Mouse (Mus musculus): ENCODE measurements at regions not wholly inside any gene's neighbourhood (a gene's known extent, or its start where the extent isn't known, plus 50 kb on each side); places are given as distances from the start of the nearest gene placed in this dataset.
A peak's percentile ranks its signal among the peaks of the same experiment; 100 is the strongest.

- dilution Hi-C loops (cut with MboI; ENCODE audit: extremely low pct_ligation_motif_present, extremely low pct_unique_long_range_greater_than_20kb, low sequenced_read_pairs) (no loop called here), in situ Hi-C loops (cut with MboI; ENCODE audit: low pct_ligation_motif_present, low pct_unique_long_range_greater_than_20kb, low sequenced_read_pairs) (no loop called here)
- TF ChIP-seq PAX5 (IDR thresholded peaks at IDR 0.05; ENCODE audit: low read length) (no peak), TCF12 (IDR thresholded peaks at IDR 0.05; ENCODE audit: low read depth, low read length) (peak; percentile 76; the same call in 1 of the 2 replicates), KAT2A (IDR thresholded peaks at IDR 0.05; ENCODE audit: insufficient replicate concordance, low read length) (no peak), MEF2A (IDR thresholded peaks at IDR 0.05; ENCODE audit: borderline replicate concordance, low read depth, low read length) (peak; percentile 83), RAD21 (IDR thresholded peaks at IDR 0.05; ENCODE audit: low read depth, low read length) (no peak), USF2 (conservative IDR thresholded peaks at IDR 0.05; ENCODE audit: low read depth, low read length) (no peak), EP300 (IDR thresholded peaks at IDR 0.05; ENCODE audit: low read length) (0 out of 2 replicates have a peak, but pooled peaks have one; percentile 16), ELF1 (IDR thresholded peaks at IDR 0.05; ENCODE audit: low read depth, low read length) (no peak), ETS1 (conservative IDR thresholded peaks at IDR 0.05; ENCODE audit: low read depth, low read length) (peak; percentile 61), BHLHE40 (IDR thresholded peaks at IDR 0.05; ENCODE audit: low read depth, low read length) (peak; percentile 49; the same call in 1 of the 2 replicates), HCFC1 (IDR thresholded peaks at IDR 0.05; ENCODE audit: low read depth, low read length) (no peak), IRF4 (IDR thresholded peaks at IDR 0.05; ENCODE audit: low read depth, low read length) (no peak), MYC (IDR thresholded peaks at IDR 0.05; ENCODE audit: low read depth, low read length) (no peak), NRF1 (IDR thresholded peaks at IDR 0.05; ENCODE audit: low read depth, low read length) (peak; percentile 52; the same call in 1 of the 2 replicates), NELFE (IDR thresholded peaks at IDR 0.05; ENCODE audit: low read depth, low read length) (no peak), POLR2AphosphoS2 (IDR thresholded peaks at IDR 0.05; ENCODE audit: low read depth, low read length) (no peak)
- peak; percentile 69 for DNase-seq (ENCODE audit: extremely low read depth)
- H3K9me3 ChIP-seq (replicated peaks; ENCODE audit: low read length), result peaks cover 20% of the 10 kb centered on the region
- no peak overlapping the region for H3K4me2 ChIP-seq (ENCODE audit: insufficient read depth, low read depth, poor library complexity, severe bottlenecking)
- H3K4me1 ChIP-seq (ENCODE audit: control insufficient read depth in 1 of 2, insufficient read depth in 2 of 2), result peaks cover 0 to 34% of the 10 kb centered on the region in 2 experiments; a peak in 3 of 4 replicates
- no peak overlapping the region for H3K27ac ChIP-seq (ENCODE audit: insufficient read depth, low read depth)
- no peaks in the 10 kb centered on the region; the same call in 1 of the 2 replicates for H3K79me2 ChIP-seq (replicated peaks; ENCODE audit: control insufficient read depth, extremely low read depth, insufficient read depth, poor library complexity, severe bottlenecking)
- no peaks in the 10 kb centered on the region for H3K36me3 ChIP-seq (replicated peaks in 1 of 2; ENCODE audit: control insufficient read depth in 1 of 2, insufficient read depth in 1 of 2, low read length in 1 of 2)
- H3K27me3 ChIP-seq (replicated peaks), result peaks cover 5% of the 10 kb centered on the region
- H3K9ac ChIP-seq (ENCODE audit: insufficient read depth, low read depth), result no peak overlapping the region
- H3K4me3 ChIP-seq (replicated peaks in 1 of 3; ENCODE audit: low read depth in 2 of 3, low read length in 2 of 3, poor library complexity in 1 of 3), result no peak overlapping the region
Observed at GRCm38 (mm10) chr9:40614071-40614470, 56.3 kb upstream of the Gm21915 start.

GRCm38 (mm10) chr9:40613182-40613581 is 57.2 kb upstream of the Gm21915 start:
- no peak for DNase-seq (ENCODE audit: extremely low read depth)
- Histone ChIP-seq H3K27me3 (replicated peaks) (no peaks in the 10 kb centered on the region), H3K4me1 (ENCODE audit: control insufficient read depth in 1 of 2, insufficient read depth in 2 of 2) (peaks cover 0 to 34% of the 10 kb centered on the region in 2 experiments; a peak in 3 of 4 replicates), H3K36me3 (replicated peaks in 1 of 2; ENCODE audit: control insufficient read depth in 1 of 2, insufficient read depth in 1 of 2, low read length in 1 of 2) (no peaks in the 10 kb centered on the region), H3K79me2 (replicated peaks; ENCODE audit: control insufficient read depth, extremely low read depth, insufficient read depth, poor library complexity, severe bottlenecking) (no peaks in the 10 kb centered on the region), H3K4me3 (replicated peaks in 1 of 3; ENCODE audit: low read depth in 2 of 3, low read length in 2 of 3, poor library complexity in 1 of 3) (no peak overlapping the region), H3K9ac (ENCODE audit: insufficient read depth, low read depth) (no peak overlapping the region), H3K9me3 (replicated peaks; ENCODE audit: low read length) (peaks cover 20% of the 10 kb centered on the region), H3K27ac (ENCODE audit: insufficient read depth, low read depth) (no peak overlapping the region), H3K4me2 (ENCODE audit: insufficient read depth, low read depth, poor library complexity, severe bottlenecking) (no peak overlapping the region)
- in situ Hi-C loops (cut with MboI; ENCODE audit: low pct_ligation_motif_present, low pct_unique_long_range_greater_than_20kb, low sequenced_read_pairs) (no loop called here), dilution Hi-C loops (cut with MboI; ENCODE audit: extremely low pct_ligation_motif_present, extremely low pct_unique_long_range_greater_than_20kb, low sequenced_read_pairs) (no loop called here)
- TF ChIP-seq MEF2A (IDR thresholded peaks at IDR 0.05; ENCODE audit: borderline replicate concordance, low read depth, low read length) (no peak), MAX (IDR thresholded peaks at IDR 0.05; ENCODE audit: low read length) (no peak), EP300 (IDR thresholded peaks at IDR 0.05; ENCODE audit: low read length) (no peak), RCOR1 (conservative IDR thresholded peaks at IDR 0.05; ENCODE audit: low read depth, low read length) (no peak), RAD21 (IDR thresholded peaks at IDR 0.05; ENCODE audit: low read depth, low read length) (no peak), CHD1 (IDR thresholded peaks at IDR 0.05; ENCODE audit: low read depth, low read length) (no peak), IRF4 (IDR thresholded peaks at IDR 0.05; ENCODE audit: low read depth, low read length) (no peak), POLR2AphosphoS2 (IDR thresholded peaks at IDR 0.05; ENCODE audit: low read depth, low read length) (no peak), MXI1 (IDR thresholded peaks at IDR 0.05; ENCODE audit: low read depth, low read length) (no peak), SMC3 (IDR thresholded peaks at IDR 0.05; ENCODE audit: low read depth, low read length) (no peak)
